Comparison of ENCODE assay signal across 22 mouse cellular contexts in the genomic region with DNA sequence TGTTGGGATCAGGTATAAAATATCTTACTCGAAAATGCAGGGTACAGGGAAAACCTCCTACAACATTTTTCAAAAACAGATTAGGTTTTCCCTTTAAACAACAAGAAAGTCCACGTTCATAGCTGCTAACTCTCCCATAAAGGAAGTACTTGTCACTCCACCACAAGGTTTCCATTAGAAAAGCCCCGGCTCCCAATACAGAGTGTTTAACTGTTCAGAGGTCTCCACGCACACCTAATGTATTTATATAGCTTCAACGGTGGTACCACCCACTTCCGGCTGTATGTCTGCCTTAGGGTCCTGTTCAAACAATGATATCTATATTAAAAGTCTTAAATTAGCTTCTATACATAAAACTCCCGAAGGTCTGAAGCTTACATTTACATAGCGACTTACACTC. TPM values are rescaled to one million over a fixed set of nuclear protein-coding genes. Genes with fewer than 3 reads are reported as not detected.
DNase-seq lines count a peak whose midpoint lies in the region; ATAC-seq and TF ChIP-seq lines count a peak whose summit lies in the region.
"Had no signal": no experiment of that assay in that cellular context is flagged by ENCODE, and none has a peak within 500 bp of the region (broad histone marks: within the 10 kb centered on the region; RNA-seq: fewer than 3 reads in every experiment).

No protein-coding gene starts in this region.

- no peak for TF ChIP-seq CTCF in heart, adult 2 months (IDR thresholded peaks at IDR 0.05)

- H3K4me1 ChIP-seq in embryonic facial prominence, embryonic 11.5 days (ENCODE audit: control insufficient read depth, insufficient read depth, low read length) = peaks cover 6% of the 10 kb centered on the region
- peaks cover 66% of the 10 kb centered on the region for H3K4me1 ChIP-seq in embryonic facial prominence, embryonic 10.5 days
- peaks cover 33% of the 10 kb centered on the region for H3K4me1 ChIP-seq in limb, embryonic 12.5 days (replicated peaks)
- H3K4me1 ChIP-seq in limb, embryonic 10.5 days = peaks cover 39% of the 10 kb centered on the region
- peaks cover 28% of the 10 kb centered on the region for H3K4me1 ChIP-seq in embryonic facial prominence, embryonic 14.5 days (ENCODE audit: control insufficient read depth, insufficient read depth, low read length)
- peaks cover 32% of the 10 kb centered on the region for H3K4me1 ChIP-seq in limb, embryonic 14.5 days (ENCODE audit: control insufficient read depth, insufficient read depth, low read length)
- H3K4me1 ChIP-seq in heart, adult 2 months (ENCODE audit: control insufficient read depth, insufficient read depth, low read length) = no peaks in the 10 kb centered on the region
- no peaks in the 10 kb centered on the region for H3K4me1 ChIP-seq in liver, embryonic 12.5 days

- H3K27ac ChIP-seq in embryonic facial prominence, embryonic 11.5 days (replicated peaks; ENCODE audit: low read depth, low read length) = no peak overlapping the region
- no peak overlapping the region for H3K27ac ChIP-seq in embryonic facial prominence, embryonic 10.5 days (replicated peaks)
- H3K27ac ChIP-seq in limb, embryonic 12.5 days = peak overlapping the region; percentile 70; the same call in 1 of the 2 replicates
- no peak overlapping the region for H3K27ac ChIP-seq in limb, embryonic 10.5 days
- peak overlapping the region; percentile 41; the same call in 1 of the 2 replicates for H3K27ac ChIP-seq in embryonic facial prominence, embryonic 14.5 days (replicated peaks; ENCODE audit: low read depth, low read length)
- 0 out of 2 replicates have a peak overlapping the region, but pooled peaks have one; percentile 26 for H3K27ac ChIP-seq in limb, embryonic 14.5 days (replicated peaks; ENCODE audit: low read depth, low read length)
- no peak overlapping the region for H3K27ac ChIP-seq in heart, adult 2 months
- no peak overlapping the region for H3K27ac ChIP-seq in liver, embryonic 12.5 days
- H3K27ac ChIP-seq: forebrain, embryonic 13.5 days; hindbrain, embryonic 15.5 days had no signal

- DNase-seq in embryonic facial prominence, embryonic 11.5 days (ENCODE audit: low spot score) = peak; percentile 67
- no peak for DNase-seq in embryonic facial prominence, embryonic 10.5 days (ENCODE audit: low spot score)
- DNase-seq in limb, embryonic 10.5 days (ENCODE audit: low spot score) = no peak
- DNase-seq in embryonic facial prominence, embryonic 14.5 days (ENCODE audit: low spot score) = no peak
- DNase-seq in limb, embryonic 14.5 days (ENCODE audit: low spot score) = no peak
- no peak for DNase-seq in heart, adult 2 months
- DNase-seq: adrenal gland, adult 2 months; adrenal gland, postnatal 14 days; cerebellum, adult 11 months; cerebellum, adult 2 months; cerebellum, adult 9-11 months; cerebellum, postnatal 36 days had no signal

- no peaks in the 10 kb centered on the region for H3K36me3 ChIP-seq in embryonic facial prominence, embryonic 11.5 days (replicated peaks; ENCODE audit: control insufficient read depth, insufficient read depth, low read depth, low read length)
- no peaks in the 10 kb centered on the region for H3K36me3 ChIP-seq in embryonic facial prominence, embryonic 10.5 days (replicated peaks)
- H3K36me3 ChIP-seq in limb, embryonic 12.5 days = 0 out of 2 replicates have a peak, but pooled peaks cover 3% of the 10 kb centered on the region
- no peaks in the 10 kb centered on the region for H3K36me3 ChIP-seq in limb, embryonic 10.5 days
- H3K36me3 ChIP-seq in embryonic facial prominence, embryonic 14.5 days (ENCODE audit: control insufficient read depth, insufficient read depth, low read length) = no peaks in the 10 kb centered on the region
- no peaks in the 10 kb centered on the region for H3K36me3 ChIP-seq in limb, embryonic 14.5 days (ENCODE audit: control insufficient read depth, insufficient read depth, low read length)
- H3K36me3 ChIP-seq in heart, adult 2 months (ENCODE audit: control insufficient read depth, insufficient read depth, low read length) = no peaks in the 10 kb centered on the region
- no peaks in the 10 kb centered on the region for H3K36me3 ChIP-seq in liver, embryonic 12.5 days
- H3K36me3 ChIP-seq: embryonic facial prominence, embryonic 12.5 days; forebrain, embryonic 10.5 days; hindbrain, embryonic 12.5 days; hindbrain, embryonic 15.5 days had no signal

- intact Hi-C loops in heart, adult 2 months (cut with DNase I) = loop anchor here (5.0 kb wide), 1 partner anchor 55 kb away; no protein-coding TSS in a partner anchor

- no peak for TF ChIP-seq EP300 in heart, adult 2 months (IDR thresholded peaks at IDR 0.05; ENCODE audit: insufficient read depth, low read depth, low read length)

- H3K4me3 ChIP-seq in embryonic facial prominence, embryonic 11.5 days (ENCODE audit: low read depth, low read length) = no peak overlapping the region
- H3K4me3 ChIP-seq in embryonic facial prominence, embryonic 10.5 days = no peak overlapping the region
- H3K4me3 ChIP-seq in limb, embryonic 12.5 days (replicated peaks) = no peak overlapping the region
- no peak overlapping the region for H3K4me3 ChIP-seq in limb, embryonic 10.5 days
- no peak overlapping the region for H3K4me3 ChIP-seq in embryonic facial prominence, embryonic 14.5 days (ENCODE audit: low read depth, low read length)
- no peak overlapping the region for H3K4me3 ChIP-seq in limb, embryonic 14.5 days (replicated peaks; ENCODE audit: low read length)
- no peak overlapping the region for H3K4me3 ChIP-seq in heart, adult 2 months
- no peak overlapping the region for H3K4me3 ChIP-seq in liver, embryonic 12.5 days
- H3K4me3 ChIP-seq: embryonic facial prominence, embryonic 12.5 days; forebrain, embryonic 10.5 days; forebrain, embryonic 13.5 days; hindbrain, embryonic 12.5 days; hindbrain, embryonic 15.5 days had no signal

- no peak for TF ChIP-seq POLR2A in limb, embryonic 14.5 days (IDR thresholded peaks at IDR 0.05; ENCODE audit: borderline replicate concordance, extremely low read depth, insufficient read depth, insufficient read length)
- no peak for TF ChIP-seq POLR2A in heart, adult 2 months (IDR thresholded peaks at IDR 0.05; ENCODE audit: insufficient read depth, low read depth, low read length)

- H3K27me3 ChIP-seq in embryonic facial prominence, embryonic 11.5 days (ENCODE audit: control insufficient read depth, insufficient read depth, low read length) = no peaks in the 10 kb centered on the region
- 0 out of 2 replicates have a peak, but pooled peaks cover 9% of the 10 kb centered on the region for H3K27me3 ChIP-seq in embryonic facial prominence, embryonic 10.5 days (replicated peaks; ENCODE audit: low read depth, poor library complexity, severe bottlenecking)
- no peaks in the 10 kb centered on the region for H3K27me3 ChIP-seq in limb, embryonic 12.5 days
- H3K27me3 ChIP-seq in limb, embryonic 10.5 days (ENCODE audit: low read depth, poor library complexity, severe bottlenecking) = 0 out of 2 replicates have a peak, but pooled peaks cover 6% of the 10 kb centered on the region
- no peaks in the 10 kb centered on the region for H3K27me3 ChIP-seq in embryonic facial prominence, embryonic 14.5 days (replicated peaks; ENCODE audit: control insufficient read depth, insufficient read depth, low read length)
- no peaks in the 10 kb centered on the region for H3K27me3 ChIP-seq in limb, embryonic 14.5 days (ENCODE audit: control insufficient read depth, insufficient read depth, low read length)
- no peaks in the 10 kb centered on the region for H3K27me3 ChIP-seq in heart, adult 2 months (ENCODE audit: control insufficient read depth, insufficient read depth, low read length)
- no peaks in the 10 kb centered on the region for H3K27me3 ChIP-seq in liver, embryonic 12.5 days (replicated peaks)
- H3K27me3 ChIP-seq: embryonic facial prominence, embryonic 12.5 days; forebrain, embryonic 13.5 days; hindbrain, embryonic 12.5 days; hindbrain, embryonic 15.5 days had no signal

- ATAC-seq in embryonic facial prominence, embryonic 11.5 days (replicated peaks; ENCODE audit: insufficient number of reproducible peaks, low FRiP score, low TSS enrichment, low read depth) = no peak
- no peak; the same call in 1 of the 2 replicates for ATAC-seq in limb, embryonic 12.5 days (ENCODE audit: insufficient number of reproducible peaks, insufficient read depth, low FRiP score, low TSS enrichment, low read depth)
- ATAC-seq in embryonic facial prominence, embryonic 14.5 days (ENCODE audit: low read depth) = no peak
- no peak; the same call in 1 of the 2 replicates for ATAC-seq in limb, embryonic 14.5 days (ENCODE audit: low FRiP score, low read depth)
- ATAC-seq in liver, embryonic 12.5 days = no peak
- ATAC-seq: CD4-positive, CD25-positive, alpha-beta regulatory T cell, adult 4 months; forebrain, embryonic 13.5 days; forebrain, embryonic 16.5 days had no signal

- H3K4me2 ChIP-seq in embryonic facial prominence, embryonic 11.5 days (ENCODE audit: low read depth, low read length) = no peak overlapping the region
- no peak overlapping the region for H3K4me2 ChIP-seq in limb, embryonic 12.5 days
- H3K4me2 ChIP-seq in embryonic facial prominence, embryonic 14.5 days (ENCODE audit: low read depth, low read length) = no peak overlapping the region
- no peak overlapping the region for H3K4me2 ChIP-seq in limb, embryonic 14.5 days (replicated peaks; ENCODE audit: low read depth, low read length, severe bottlenecking)
- H3K4me2 ChIP-seq in liver, embryonic 12.5 days = no peak overlapping the region
- H3K4me2 ChIP-seq: forebrain, embryonic 13.5 days; heart, embryonic 11.5 days; hindbrain, embryonic 12.5 days; hindbrain, embryonic 15.5 days had no signal

- WGBS in embryonic facial prominence, embryonic 11.5 days = 47% methylated on average over 8 of the region's 8 CpGs
- WGBS in embryonic facial prominence, embryonic 10.5 days = 53% methylated on average over 8 of the region's 8 CpGs
- WGBS in limb, embryonic 12.5 days = 42% methylated on average over 8 of the region's 8 CpGs
- 68% methylated on average over 8 of the region's 8 CpGs for WGBS in limb, embryonic 10.5 days
- WGBS in embryonic facial prominence, embryonic 14.5 days = 47% methylated on average over 8 of the region's 8 CpGs
- 32% methylated on average over 8 of the region's 8 CpGs for WGBS in limb, embryonic 14.5 days
- 58% methylated on average over 8 of the region's 8 CpGs for WGBS in heart, adult 2 months
- 66% methylated on average over 8 of the region's 8 CpGs for WGBS in liver, embryonic 12.5 days (ENCODE audit: insufficient replicate concordance)

- H3K79me2 ChIP-seq in heart, adult 2 months (replicated peaks; ENCODE audit: control insufficient read depth, insufficient read depth, low read length) = no peaks in the 10 kb centered on the region

- no peaks in the 10 kb centered on the region for H3K9me3 ChIP-seq in embryonic facial prominence, embryonic 11.5 days (replicated peaks; ENCODE audit: control insufficient read depth, low read length)
- H3K9me3 ChIP-seq in embryonic facial prominence, embryonic 10.5 days = peaks cover 4% of the 10 kb centered on the region; the same call in 1 of the 2 replicates
- H3K9me3 ChIP-seq in limb, embryonic 12.5 days = no peaks in the 10 kb centered on the region; the same call in 1 of the 2 replicates
- H3K9me3 ChIP-seq in limb, embryonic 10.5 days (replicated peaks) = no peaks in the 10 kb centered on the region
- no peaks in the 10 kb centered on the region for H3K9me3 ChIP-seq in embryonic facial prominence, embryonic 14.5 days (ENCODE audit: control insufficient read depth, low read length)
- no peaks in the 10 kb centered on the region for H3K9me3 ChIP-seq in limb, embryonic 14.5 days (ENCODE audit: control insufficient read depth, low read length)
- H3K9me3 ChIP-seq in liver, embryonic 12.5 days (replicated peaks) = no peaks in the 10 kb centered on the region
- H3K9me3 ChIP-seq: embryonic facial prominence, embryonic 12.5 days; forebrain, embryonic 10.5 days; forebrain, embryonic 13.5 days; hindbrain, embryonic 12.5 days; hindbrain, embryonic 15.5 days had no signal

- no peak overlapping the region for H3K9ac ChIP-seq in embryonic facial prominence, embryonic 11.5 days (replicated peaks; ENCODE audit: low read length)
- no peak overlapping the region for H3K9ac ChIP-seq in limb, embryonic 12.5 days (replicated peaks)
- no peak overlapping the region for H3K9ac ChIP-seq in embryonic facial prominence, embryonic 14.5 days (ENCODE audit: low read depth, low read length)
- no peak overlapping the region for H3K9ac ChIP-seq in limb, embryonic 14.5 days (ENCODE audit: low read depth, low read length, severe bottlenecking)
- no peak overlapping the region for H3K9ac ChIP-seq in heart, adult 2 months (ENCODE audit: low read depth, low read length)
- no peak overlapping the region for H3K9ac ChIP-seq in liver, embryonic 12.5 days
- H3K9ac ChIP-seq: embryonic facial prominence, embryonic 12.5 days; forebrain, embryonic 13.5 days; hindbrain, embryonic 12.5 days; hindbrain, embryonic 15.5 days had no signal

RNA-seq across cellular contexts. Expression of gene Ptpn3, which starts 39.2 kb away (rescaled TPM):
- 1.9 and 2.5 TPM in 2 replicates for polyA plus RNA-seq in embryonic facial prominence, embryonic 11.5 days (2014; fragmentation: Nextera tagmentation; extraction: Ambion mirVana)
- 2.0 and 2.1 TPM in 2 replicates for polyA plus RNA-seq in embryonic facial prominence, embryonic 10.5 days (2016; fragmentation: Nextera tagmentation; extraction: Ambion mirVana)
- 1.8 and 2.9 TPM in 2 replicates for polyA plus RNA-seq in limb, embryonic 12.5 days (2016; fragmentation: Nextera tagmentation; extraction: Ambion mirVana)
- 1.0 and 1.4 TPM in 2 replicates for polyA plus RNA-seq in limb, embryonic 10.5 days (2016; fragmentation: Nextera tagmentation; extraction: Ambion mirVana)
- polyA plus RNA-seq in embryonic facial prominence, embryonic 14.5 days (2014; fragmentation: Nextera tagmentation; extraction: Ambion mirVana) = 3.8 and 4.7 TPM in 2 replicates
- polyA plus RNA-seq in limb, embryonic 14.5 days (2012; rRNA removed) = 3.7 and 4.7 TPM in 2 replicates
- 2.9 and 3.4 TPM in 2 replicates for polyA plus RNA-seq in limb, embryonic 14.5 days (2014; fragmentation: Nextera tagmentation; extraction: Ambion mirVana)
- 10 to 100 TPM; 32.4 to 41.5 TPM for total RNA-seq in heart, adult 2 months (2021)
- 10.7 and 23.3 TPM in 2 replicates for polyA plus RNA-seq in heart, adult 2 months (2012; rRNA removed)
- polyA plus RNA-seq in liver, embryonic 12.5 days (2016; fragmentation: Nextera tagmentation; extraction: Ambion mirVana) = 0.32 and 0.37 TPM in 2 replicates

Comparison
In these comparisons a context has a peak if more than half of its experiments do, and no peak if none do; other contexts are left out.
1. H3K27ac ChIP-seq: peak in limb, embryonic 12.5 days (single experiment), embryonic facial prominence, embryonic 14.5 days (single experiment) and limb, embryonic 14.5 days (single experiment); none in embryonic facial prominence, embryonic 11.5 days (single experiment), embryonic facial prominence, embryonic 10.5 days (single experiment), limb, embryonic 10.5 days (single experiment), heart, adult 2 months (single experiment) and liver, embryonic 12.5 days (single experiment).